Mouse (Mus musculus): Measurements from ENCODE around the gene Apoa2. TPM values are rescaled to one million over a fixed set of nuclear protein-coding genes. Genes with fewer than 3 reads are reported as not detected.
"Not testable (repeated sequence)": the region's sequence is repeated elsewhere in the genome, so short reads cannot be mapped to it uniquely, and the experiment has no call there.

Apoa2 gene
- polyA plus RNA-seq, 1 experiment from 2014 or later, result 84.7 TPM

DNA sequence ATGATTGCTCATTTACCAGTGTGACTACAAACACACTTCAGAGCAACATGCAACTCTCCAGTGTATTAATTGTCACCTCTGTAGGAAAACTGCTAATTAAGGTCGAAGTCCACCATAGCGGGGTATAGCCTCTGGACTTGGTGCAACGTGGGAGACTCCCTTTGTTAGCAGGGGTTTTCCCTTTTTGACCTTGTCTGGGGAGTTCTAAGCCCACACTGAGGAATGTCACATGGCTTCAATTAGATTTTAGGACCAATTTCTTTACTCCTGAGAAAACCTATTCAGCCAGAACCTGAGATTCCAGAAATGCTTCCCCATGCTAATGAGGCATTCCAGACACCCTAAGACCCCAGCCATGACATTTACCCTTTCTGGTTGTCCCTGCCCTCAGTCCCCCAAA is 5.4 kb downstream of the Apoa2 start:
- Histone ChIP-seq H3K27me3 (replicated peaks) (no peaks in the 10 kb centered on the region), H3K9ac (no peak overlapping the region), H3K27ac (no peak overlapping the region), H3K36me3 (peaks cover 14% of the 10 kb centered on the region), H3K4me1 (replicated peaks) (no peaks in the 10 kb centered on the region), H3K4me2 (replicated peaks) (no peak overlapping the region), H3K4me3 (replicated peaks) (no peak overlapping the region), H3K9me3 (no peaks in the 10 kb centered on the region)
- 70% methylated on average over 3 of the region's 3 CpGs for WGBS
- no peak for ATAC-seq

DNA sequence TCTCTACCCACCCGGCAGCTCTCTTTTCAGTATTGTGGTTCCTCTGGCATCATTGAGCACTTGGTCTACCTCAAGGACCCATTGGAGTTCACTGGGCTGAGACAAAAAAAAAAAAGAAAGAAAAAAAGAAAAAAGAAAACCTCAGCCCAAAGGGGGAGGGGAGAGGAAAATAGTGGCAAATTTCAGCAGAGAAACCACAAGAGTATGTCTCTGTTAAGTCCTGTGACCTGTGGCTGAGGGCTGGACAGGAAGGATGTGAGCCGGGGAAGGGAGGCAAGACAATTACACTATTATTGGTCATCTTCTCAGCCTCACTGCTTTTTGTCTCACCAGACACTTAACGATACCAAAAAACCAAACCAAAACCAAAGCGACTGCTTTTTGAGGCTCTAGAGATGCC is 7.0 kb downstream of the Apoa2 start:
- 75% methylated on average over 4 of the region's 4 CpGs for WGBS
- ATAC-seq, result no peak

DNA sequence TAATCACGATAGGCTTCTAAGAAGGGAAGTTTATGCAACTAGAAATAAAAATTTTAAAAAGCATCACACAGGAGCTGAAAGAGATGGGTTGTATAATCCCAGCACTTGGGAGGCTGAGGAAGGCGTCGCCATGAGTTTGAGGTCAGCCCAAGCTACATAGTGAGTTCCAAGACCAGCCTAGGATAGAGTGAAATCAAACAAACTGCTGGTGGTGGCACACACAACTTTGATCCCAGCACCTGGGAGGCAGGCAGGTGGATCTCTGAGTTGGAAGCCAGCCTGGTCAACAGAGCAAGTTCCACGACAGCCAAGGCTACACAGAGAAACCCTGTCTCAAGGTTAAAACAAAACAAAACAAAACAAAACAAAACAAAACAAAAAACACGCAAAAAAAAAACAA is 7.5 kb downstream of the Apoa2 start:
- Histone ChIP-seq H3K4me3 (replicated peaks) (no peak overlapping the region), H3K27me3 (replicated peaks) (no peaks in the 10 kb centered on the region), H3K9me3 (no peaks in the 10 kb centered on the region), H3K4me2 (replicated peaks) (no peak overlapping the region), H3K9ac (no peak overlapping the region), H3K27ac (no peak overlapping the region), H3K4me1 (replicated peaks) (no peaks in the 10 kb centered on the region), H3K36me3 (peaks cover 31% of the 10 kb centered on the region)
- ATAC-seq, result no peak
- 83% methylated on average over 5 of the region's 5 CpGs for WGBS

More for the DNA sequence above, 7.0 kb downstream of the Apoa2 start:
- Histone ChIP-seq H3K9me3 (no peaks in the 10 kb centered on the region), H3K4me1 (replicated peaks) (no peaks in the 10 kb centered on the region), H3K27ac (no peak overlapping the region), H3K9ac (no peak overlapping the region), H3K4me2 (replicated peaks) (no peak overlapping the region), H3K27me3 (replicated peaks) (no peaks in the 10 kb centered on the region), H3K36me3 (peaks cover 26% of the 10 kb centered on the region), H3K4me3 (replicated peaks) (no peak overlapping the region)

DNA sequence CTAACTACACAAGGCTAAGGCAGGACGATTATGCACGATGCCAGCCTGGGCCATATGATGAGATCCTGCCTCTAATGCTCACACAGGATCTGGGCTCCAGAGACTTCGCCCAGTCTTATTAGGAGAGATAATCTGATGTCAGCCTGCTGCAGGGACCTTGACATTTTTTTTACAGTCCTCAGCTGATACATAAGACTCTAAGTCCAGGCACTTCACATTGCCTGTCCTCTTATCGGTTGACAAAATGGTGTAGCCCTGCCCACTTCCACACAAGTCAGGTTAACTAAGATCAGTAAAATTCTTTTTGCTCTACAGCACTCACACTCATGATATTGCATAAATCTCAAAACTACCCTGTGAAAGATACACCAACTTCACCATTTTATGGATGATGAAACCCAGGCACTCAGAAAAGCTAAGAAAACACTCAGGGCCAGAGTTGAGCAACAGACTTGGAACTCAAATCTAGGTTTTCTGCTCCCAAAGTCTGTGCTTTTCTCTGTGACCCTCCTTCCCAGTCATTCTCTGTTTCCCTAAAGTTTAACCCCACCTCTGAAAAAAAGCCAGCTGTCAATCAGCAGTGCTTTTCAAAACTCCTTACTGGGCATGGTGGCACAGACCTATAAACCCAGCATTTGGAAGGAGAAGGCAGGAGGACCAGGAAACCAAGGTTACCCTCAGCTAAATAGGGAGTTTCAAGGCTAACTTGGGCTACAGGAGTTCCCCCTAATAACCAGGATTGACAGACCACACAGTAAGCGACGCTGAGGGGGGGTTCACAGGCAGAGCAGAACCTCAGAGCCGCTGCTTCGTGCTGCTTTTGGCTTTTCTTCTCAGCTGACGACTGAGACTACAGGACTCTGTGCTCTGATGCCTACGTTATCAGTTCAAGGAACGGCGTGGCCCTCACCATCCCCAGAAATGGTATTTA is 8.2 kb downstream of the Apoa2 start:
- Histone ChIP-seq H3K27ac (no peak overlapping the region), H3K4me1 (replicated peaks) (no peaks in the 10 kb centered on the region), H3K27me3 (replicated peaks) (no peaks in the 10 kb centered on the region), H3K36me3 (peaks cover 38% of the 10 kb centered on the region), H3K4me3 (replicated peaks) (no peak overlapping the region), H3K9ac (no peak overlapping the region), H3K9me3 (no peaks in the 10 kb centered on the region), H3K4me2 (replicated peaks) (no peak overlapping the region)
- 79% methylated on average over 12 of the region's 12 CpGs for WGBS
- ATAC-seq, result no peak

DNA sequence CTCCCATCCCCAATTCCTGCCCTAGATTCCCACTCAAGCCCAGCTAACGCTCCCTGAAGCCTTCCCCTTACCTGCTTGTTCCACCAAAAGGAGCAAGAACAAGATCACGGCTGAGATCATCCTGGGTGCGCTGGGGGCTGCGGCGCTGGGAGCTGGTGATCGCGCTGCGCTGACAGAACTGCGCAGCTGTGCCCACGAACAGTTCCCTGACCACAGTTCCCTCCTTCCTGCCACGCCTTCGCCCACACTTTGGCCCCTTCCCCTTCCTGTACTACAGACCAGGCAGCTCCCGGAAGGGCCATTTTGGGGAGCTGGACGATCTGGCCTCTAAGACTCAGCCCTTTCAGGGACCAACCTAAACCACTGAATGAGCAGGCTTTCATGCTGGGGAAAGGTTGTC is 9.3 kb downstream of the Apoa2 start, which contains the start of gene Fcer1g:
Fcer1g (minus strand) TSS at position 240 of the 400 bp plus-strand sequence.
- peaks cover 44% of the 10 kb centered on the region for H3K36me3 ChIP-seq
- ATAC-seq, result no peak
- WGBS, result 91% methylated on average over 14 of the region's 14 CpGs
- no peak within 1 kb of the TSS for H3K27ac ChIP-seq
- no peaks in the 10 kb centered on the region for H3K27me3 ChIP-seq (replicated peaks)
- H3K4me2 ChIP-seq (replicated peaks), result no peak within 1 kb of the TSS
- H3K4me3 ChIP-seq (replicated peaks), result no peak within 1 kb of the TSS
- no peak within 1 kb of the TSS for H3K9ac ChIP-seq
- H3K4me1 ChIP-seq (replicated peaks), result no peaks in the 10 kb centered on the region
- no peaks in the 10 kb centered on the region for H3K9me3 ChIP-seq

DNA sequence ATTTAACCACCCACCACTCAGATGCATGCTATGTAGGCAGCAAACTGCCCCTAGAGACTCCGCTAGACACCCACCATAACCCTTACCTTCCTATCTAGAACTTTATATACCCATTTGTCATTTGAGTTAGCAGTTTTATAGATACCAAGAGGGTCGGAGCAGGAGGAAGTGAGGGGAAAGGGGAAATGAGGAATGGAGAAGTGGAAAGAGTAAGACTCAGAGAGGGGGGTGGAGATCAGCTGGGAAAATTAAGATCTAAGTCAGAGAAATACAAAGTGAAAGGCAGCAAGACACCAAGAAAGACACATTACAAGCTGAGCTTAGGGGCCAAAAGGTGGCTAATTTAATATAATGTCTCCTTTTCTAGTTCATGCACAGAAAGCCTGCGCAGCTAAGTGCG is 9.7 kb downstream of the Apoa2 start:
- Histone ChIP-seq H3K27ac (no peak overlapping the region), H3K4me2 (replicated peaks) (no peak overlapping the region), H3K36me3 (peaks cover 46% of the 10 kb centered on the region), H3K4me1 (replicated peaks) (no peaks in the 10 kb centered on the region), H3K4me3 (replicated peaks) (no peak overlapping the region), H3K9ac (no peak overlapping the region), H3K27me3 (replicated peaks) (no peaks in the 10 kb centered on the region), H3K9me3 (no peaks in the 10 kb centered on the region)
- WGBS, result 77% methylated on average over 4 of the region's 4 CpGs
- ATAC-seq, result no peak

DNA sequence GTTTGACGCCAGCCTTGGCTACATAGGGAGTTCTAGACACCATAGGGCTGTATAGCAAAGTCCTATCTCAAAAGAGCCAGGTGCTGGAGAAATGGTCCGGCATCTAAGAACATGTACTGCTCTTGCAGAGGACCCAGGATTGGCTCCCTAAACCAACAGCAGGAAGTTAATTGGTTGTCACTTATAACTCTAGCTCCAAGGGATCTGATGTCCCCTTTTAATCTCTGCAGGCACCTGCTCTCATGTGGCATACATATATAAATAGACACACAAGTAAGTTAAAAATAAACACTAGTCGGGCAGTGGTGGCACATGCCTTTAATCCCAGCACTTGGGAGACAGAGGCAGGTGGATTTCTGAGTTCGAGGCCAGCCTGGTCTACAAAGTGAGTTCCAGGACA is 10.9 kb downstream of the Apoa2 start:
- Histone ChIP-seq H3K36me3 (peaks cover 54% of the 10 kb centered on the region), H3K4me2 (replicated peaks) (no peak overlapping the region)

DNA sequence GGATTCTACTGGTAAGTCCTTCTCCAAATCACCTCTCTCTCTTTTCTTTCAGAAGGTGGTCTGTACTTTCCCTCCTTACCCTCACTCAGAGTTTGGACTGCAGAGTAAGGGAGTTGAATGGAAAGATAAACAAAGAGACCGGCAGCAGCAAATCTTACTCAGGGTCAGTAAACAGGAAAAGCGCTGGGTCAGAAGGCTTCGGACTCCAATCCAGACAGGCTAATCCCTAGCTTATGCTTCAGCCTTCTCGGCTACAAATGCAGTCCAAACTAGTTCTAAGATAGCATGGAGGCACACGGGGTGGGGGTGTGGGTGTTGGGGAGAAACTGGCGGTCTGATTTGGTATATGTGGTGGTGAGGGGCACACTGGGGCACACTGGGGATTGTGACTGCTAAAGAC is 12.6 kb downstream of the Apoa2 start:
- no peak overlapping the region for H3K27ac ChIP-seq
- H3K4me3 ChIP-seq (replicated peaks), result no peak overlapping the region
- H3K4me2 ChIP-seq (replicated peaks), result no peak overlapping the region
- no peak for ATAC-seq
- no peaks in the 10 kb centered on the region for H3K9me3 ChIP-seq
- H3K4me1 ChIP-seq (replicated peaks), result no peaks in the 10 kb centered on the region
- H3K9ac ChIP-seq, result no peak overlapping the region
- H3K36me3 ChIP-seq, result peaks cover 56% of the 10 kb centered on the region
- 55% methylated on average over 6 of the region's 6 CpGs for WGBS
- no peaks in the 10 kb centered on the region for H3K27me3 ChIP-seq (replicated peaks)

More for the DNA sequence above, 10.9 kb downstream of the Apoa2 start:
- H3K27me3 ChIP-seq (replicated peaks), result no peaks in the 10 kb centered on the region
- H3K4me1 ChIP-seq (replicated peaks), result no peaks in the 10 kb centered on the region
- ATAC-seq, result no peak
- WGBS, result 87% methylated on average over 4 of the region's 4 CpGs
- H3K9me3 ChIP-seq, result no peaks in the 10 kb centered on the region
- no peak overlapping the region for H3K4me3 ChIP-seq (replicated peaks)
- H3K27ac ChIP-seq, result no peak overlapping the region
- no peak overlapping the region for H3K9ac ChIP-seq

DNA sequence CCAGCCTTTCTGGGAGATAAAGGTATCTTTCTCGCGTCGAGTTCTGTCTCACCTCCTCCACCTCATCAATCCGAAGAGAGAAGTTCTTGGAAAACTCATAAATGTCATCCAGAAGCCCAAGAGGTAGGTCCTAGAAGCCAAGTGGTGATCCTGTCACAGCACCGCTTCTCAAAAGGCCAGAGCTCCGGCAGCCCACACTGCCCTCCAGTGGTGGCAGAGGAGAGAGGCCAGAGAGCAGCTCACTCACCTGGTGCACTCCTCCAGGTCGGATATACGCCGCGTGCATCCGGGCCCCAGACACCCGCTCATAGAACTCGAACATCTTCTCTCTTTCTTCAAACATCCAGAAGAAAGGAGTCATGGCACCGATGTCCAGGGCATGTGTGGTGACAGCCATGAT is 13.6 kb downstream of the Apoa2 start:
- no peak overlapping the region for H3K27ac ChIP-seq
- no peak overlapping the region for H3K9ac ChIP-seq
- no peak overlapping the region for H3K4me2 ChIP-seq (replicated peaks)
- WGBS, result 68% methylated on average over 14 of the region's 14 CpGs
- H3K27me3 ChIP-seq (replicated peaks), result no peaks in the 10 kb centered on the region
- H3K36me3 ChIP-seq, result peaks cover 64% of the 10 kb centered on the region
- ATAC-seq, result 0 out of 2 replicates have a peak, but pooled peaks have one; percentile 59
- no peaks in the 10 kb centered on the region for H3K4me1 ChIP-seq (replicated peaks)
- H3K9me3 ChIP-seq, result no peaks in the 10 kb centered on the region
- H3K4me3 ChIP-seq (replicated peaks), result no peak overlapping the region

DNA sequence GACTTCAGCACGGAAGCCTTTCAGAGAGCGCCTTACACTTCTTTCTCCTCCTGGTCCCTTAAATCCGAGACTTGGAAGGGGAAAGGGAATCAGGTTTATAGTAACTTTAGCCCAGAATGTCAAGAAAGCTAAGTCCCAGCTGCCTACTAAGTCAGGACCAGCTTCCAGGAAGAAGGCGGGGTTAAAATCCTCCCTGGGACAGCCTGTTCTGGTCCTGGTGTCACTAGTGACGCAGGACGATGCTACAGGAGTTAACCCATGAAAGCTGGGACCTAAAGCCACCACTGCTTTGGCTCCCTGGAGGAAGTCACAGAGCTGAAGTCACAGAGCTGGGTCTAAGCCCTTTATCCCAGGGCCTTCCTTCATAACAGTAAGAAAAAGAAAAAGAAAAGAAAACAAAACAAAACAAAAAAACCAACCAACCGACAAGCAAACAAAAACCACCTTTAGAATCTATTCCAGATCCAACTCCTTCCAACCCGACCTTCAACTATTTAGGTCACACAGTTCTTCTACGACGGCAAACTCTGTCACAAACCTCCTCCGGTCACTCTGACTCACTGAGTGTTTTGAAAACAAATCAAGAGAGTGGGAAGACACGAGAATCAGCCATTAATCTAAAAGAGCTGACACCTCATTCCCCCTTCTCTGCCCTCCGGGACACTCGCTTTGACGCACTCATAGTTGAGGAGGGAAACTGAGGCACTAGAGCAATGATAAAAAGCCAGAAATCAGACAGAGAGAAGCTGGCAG is 15.3 kb downstream of the Apoa2 start:
- Histone ChIP-seq H3K27ac (no peak overlapping the region), H3K9me3 (no peaks in the 10 kb centered on the region), H3K36me3 (peaks cover 53% of the 10 kb centered on the region), H3K4me2 (replicated peaks) (no peak overlapping the region), H3K4me1 (replicated peaks) (no peaks in the 10 kb centered on the region), H3K4me3 (replicated peaks) (no peak overlapping the region), H3K9ac (no peak overlapping the region), H3K27me3 (replicated peaks) (no peaks in the 10 kb centered on the region)
- 69% methylated on average over 15 of the region's 15 CpGs for WGBS
- no peak for ATAC-seq

DNA sequence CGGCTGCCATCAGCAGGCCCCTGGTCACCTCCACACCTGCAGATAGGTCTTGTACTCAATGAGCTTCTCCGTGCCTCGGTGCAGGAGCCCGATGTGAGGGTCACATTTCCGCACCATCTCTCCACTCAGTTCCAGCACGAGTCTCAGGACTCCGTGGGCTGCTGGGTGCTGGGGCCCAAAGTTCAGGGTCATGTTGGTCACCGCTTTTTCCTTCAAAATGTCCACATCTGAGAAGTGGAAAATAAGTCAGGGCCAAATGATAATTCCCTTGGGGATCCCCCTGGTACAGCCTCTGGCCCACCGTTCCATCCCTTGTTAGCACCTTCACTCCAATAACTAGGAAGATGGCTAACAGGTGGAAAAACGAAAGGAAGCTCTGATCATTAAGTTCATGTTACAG is 16.1 kb downstream of the Apoa2 start:
- no peaks in the 10 kb centered on the region for H3K9me3 ChIP-seq
- H3K9ac ChIP-seq, result no peak overlapping the region
- no peak for ATAC-seq
- no peak overlapping the region for H3K27ac ChIP-seq
- no peaks in the 10 kb centered on the region for H3K27me3 ChIP-seq (replicated peaks)
- no peak overlapping the region for H3K4me3 ChIP-seq (replicated peaks)
- H3K4me1 ChIP-seq (replicated peaks), result peaks cover 3% of the 10 kb centered on the region
- H3K4me2 ChIP-seq (replicated peaks), result no peak overlapping the region
- peaks cover 47% of the 10 kb centered on the region for H3K36me3 ChIP-seq
- 90% methylated on average over 10 of the region's 10 CpGs for WGBS

DNA sequence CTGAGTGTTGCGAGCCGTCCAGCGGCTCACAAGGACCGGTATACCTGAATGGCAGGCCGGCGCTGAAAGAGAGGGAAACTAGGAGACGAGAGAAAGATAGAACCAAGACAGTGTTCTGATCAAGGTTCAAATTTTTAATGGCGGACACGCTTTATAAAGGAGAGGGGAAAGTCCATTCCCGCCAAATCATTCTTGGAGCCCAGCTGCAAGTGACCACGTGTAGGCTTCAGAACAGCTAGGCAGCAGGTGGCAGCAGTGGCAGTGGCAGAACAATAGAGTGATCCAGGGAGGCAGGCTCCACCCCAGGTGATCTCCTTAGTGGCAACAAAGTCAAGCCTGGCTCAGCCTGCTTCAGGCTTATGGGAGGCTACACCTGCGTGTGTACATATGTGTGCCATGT is 17.1 kb downstream of the Apoa2 start:
- H3K9ac ChIP-seq; ATAC-seq; H3K4me2 ChIP-seq (replicated peaks); H3K27me3 ChIP-seq (replicated peaks); H3K27ac ChIP-seq; H3K4me3 ChIP-seq (replicated peaks); H3K9me3 ChIP-seq; H3K4me1 ChIP-seq (replicated peaks): not testable (repeated sequence)
- 80% methylated on average over 12 of the region's 12 CpGs for WGBS
- H3K36me3 ChIP-seq, result peaks cover 40% of the 10 kb centered on the region
